Mouse (Mus musculus): Measurements from ENCODE around the gene Zfp511. TPM values are rescaled to one million over a fixed set of nuclear protein-coding genes. Genes with fewer than 3 reads are reported as not detected.

Zfp511 gene
- polyA plus RNA-seq, 1 experiment from 2014 or later = 49.9 TPM

DNA sequence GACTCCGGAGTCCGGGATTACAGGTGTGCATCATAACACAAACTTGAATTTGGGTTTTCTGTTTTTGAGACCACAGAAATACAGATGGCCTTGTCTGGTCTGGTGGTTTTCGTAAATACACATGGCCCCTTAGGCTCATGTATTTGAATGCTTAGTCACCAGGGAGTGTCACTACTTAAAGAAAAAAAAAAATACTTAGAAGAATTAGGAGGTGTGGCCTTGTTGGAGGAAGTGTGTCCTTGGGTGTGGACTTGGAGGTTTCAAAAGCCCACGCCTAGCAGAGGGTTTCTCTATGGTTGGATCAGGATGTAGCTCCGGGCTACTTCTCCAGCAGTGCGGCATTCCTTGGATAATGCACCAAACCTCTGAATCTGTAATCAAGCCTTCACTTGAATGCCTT, 41.5 kb downstream of the Zfp511 start:
- Histone ChIP-seq H3K4me3 (ENCODE audit: low read depth, low read length) (no peak overlapping the region), H3K9ac (ENCODE audit: low read depth, low read length) (no peak overlapping the region), H3K27ac (ENCODE audit: low read depth, low read length) (no peak overlapping the region), H3K4me2 (replicated peaks; ENCODE audit: low read depth, low read length) (no peak overlapping the region), H3K9me3 (ENCODE audit: control insufficient read depth, low read length) (no peaks in the 10 kb centered on the region), H3K36me3 (ENCODE audit: control insufficient read depth, insufficient read depth, low read length) (no peaks in the 10 kb centered on the region), H3K27me3 (ENCODE audit: control insufficient read depth, insufficient read depth, low read length) (peaks cover 28% of the 10 kb centered on the region), H3K4me1 (replicated peaks; ENCODE audit: control insufficient read depth, insufficient read depth, low read length) (peaks cover 12% of the 10 kb centered on the region)
- 81% methylated on average over 6 of the region's 6 CpGs for WGBS
- DNase-seq (ENCODE audit: low spot score) (no peak), ATAC-seq (ENCODE audit: low FRiP score) (no peak)

DNA sequence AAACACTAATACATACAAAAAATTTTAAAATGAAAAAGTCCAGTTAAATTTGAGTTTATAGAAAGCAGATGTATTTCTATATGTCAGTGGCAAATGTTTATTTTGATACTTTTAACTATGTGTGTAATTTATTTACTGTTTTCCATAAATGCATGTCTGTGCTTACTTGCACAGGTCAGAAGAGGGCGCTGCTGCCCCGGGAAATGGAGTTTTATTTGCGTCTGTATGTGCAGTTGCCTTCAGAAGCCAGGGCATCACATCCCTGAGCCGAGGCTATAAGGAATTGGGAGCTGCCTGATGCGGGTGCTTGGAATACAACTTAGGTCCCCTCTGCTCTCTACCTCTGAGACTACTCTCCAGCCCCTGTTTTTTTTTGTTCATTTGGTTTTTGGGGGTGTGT, 42.5 kb downstream of the Zfp511 start:
- peaks cover 28% of the 10 kb centered on the region for H3K27me3 ChIP-seq (ENCODE audit: control insufficient read depth, insufficient read depth, low read length)
- H3K4me3 ChIP-seq (ENCODE audit: low read depth, low read length) = no peak overlapping the region
- H3K27ac ChIP-seq (ENCODE audit: low read depth, low read length) = no peak overlapping the region

DNA sequence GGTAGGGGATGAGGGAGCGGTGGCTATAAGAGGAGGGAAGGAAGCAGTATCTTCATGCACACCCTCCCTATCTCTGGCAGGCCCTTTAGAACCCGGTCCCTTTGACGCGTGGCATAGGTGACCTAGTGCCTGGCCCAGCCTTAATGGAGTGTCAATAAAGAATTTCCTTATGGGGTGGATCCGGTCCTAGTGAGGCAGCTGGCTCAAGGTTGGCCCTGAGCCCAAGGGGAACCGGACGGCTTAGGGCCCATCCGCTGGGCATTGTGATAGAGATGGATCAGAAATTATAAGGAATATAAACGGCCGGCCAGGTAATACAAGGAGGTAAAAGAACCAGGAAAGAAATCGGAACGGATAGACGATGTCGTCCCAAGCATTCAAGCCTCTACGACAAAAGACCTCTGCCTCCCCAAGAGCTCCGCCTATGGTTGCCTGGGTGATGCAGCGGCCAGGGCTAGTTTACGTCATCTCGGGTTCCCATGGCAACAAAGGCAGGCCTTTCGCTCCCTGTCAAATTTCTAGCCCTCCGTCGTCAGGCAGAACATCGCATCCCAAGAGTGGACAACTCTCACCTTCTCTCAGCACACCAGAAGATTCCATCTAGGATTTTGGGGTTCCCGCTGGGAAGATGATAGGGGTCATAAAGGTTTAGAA, 44.4 kb downstream of the Zfp511 start:
- WGBS = 4% methylated on average over 24 of the region's 24 CpGs
- Histone ChIP-seq H3K9ac (ENCODE audit: low read depth, low read length) (peak overlapping the region; percentile 44; the same call in 1 of the 2 replicates), H3K36me3 (ENCODE audit: control insufficient read depth, insufficient read depth, low read length) (no peaks in the 10 kb centered on the region), H3K4me2 (replicated peaks; ENCODE audit: low read depth, low read length) (peak overlapping the region; percentile 53), H3K27ac (ENCODE audit: low read depth, low read length) (peak overlapping the region; percentile 67), H3K4me1 (replicated peaks; ENCODE audit: control insufficient read depth, insufficient read depth, low read length) (peaks cover 12% of the 10 kb centered on the region), H3K4me3 (ENCODE audit: low read depth, low read length) (peak overlapping the region; percentile 26), H3K9me3 (ENCODE audit: control insufficient read depth, low read length) (no peaks in the 10 kb centered on the region), H3K27me3 (ENCODE audit: control insufficient read depth, insufficient read depth, low read length) (peaks cover 28% of the 10 kb centered on the region)
- DNase-seq (ENCODE audit: low spot score) = peak; percentile 95
- peak; percentile 83 for ATAC-seq (ENCODE audit: low FRiP score)

More for the DNA sequence above, 42.5 kb downstream of the Zfp511 start:
- DNase-seq (ENCODE audit: low spot score) = peak; percentile 87
- Histone ChIP-seq H3K9ac (ENCODE audit: low read depth, low read length) (no peak overlapping the region), H3K9me3 (ENCODE audit: control insufficient read depth, low read length) (no peaks in the 10 kb centered on the region), H3K4me2 (replicated peaks; ENCODE audit: low read depth, low read length) (no peak overlapping the region), H3K36me3 (ENCODE audit: control insufficient read depth, insufficient read depth, low read length) (no peaks in the 10 kb centered on the region), H3K4me1 (replicated peaks; ENCODE audit: control insufficient read depth, insufficient read depth, low read length) (peaks cover 12% of the 10 kb centered on the region)
- no peak for ATAC-seq (ENCODE audit: low FRiP score)
- 7% methylated on average over 5 of the region's 5 CpGs for WGBS

DNA sequence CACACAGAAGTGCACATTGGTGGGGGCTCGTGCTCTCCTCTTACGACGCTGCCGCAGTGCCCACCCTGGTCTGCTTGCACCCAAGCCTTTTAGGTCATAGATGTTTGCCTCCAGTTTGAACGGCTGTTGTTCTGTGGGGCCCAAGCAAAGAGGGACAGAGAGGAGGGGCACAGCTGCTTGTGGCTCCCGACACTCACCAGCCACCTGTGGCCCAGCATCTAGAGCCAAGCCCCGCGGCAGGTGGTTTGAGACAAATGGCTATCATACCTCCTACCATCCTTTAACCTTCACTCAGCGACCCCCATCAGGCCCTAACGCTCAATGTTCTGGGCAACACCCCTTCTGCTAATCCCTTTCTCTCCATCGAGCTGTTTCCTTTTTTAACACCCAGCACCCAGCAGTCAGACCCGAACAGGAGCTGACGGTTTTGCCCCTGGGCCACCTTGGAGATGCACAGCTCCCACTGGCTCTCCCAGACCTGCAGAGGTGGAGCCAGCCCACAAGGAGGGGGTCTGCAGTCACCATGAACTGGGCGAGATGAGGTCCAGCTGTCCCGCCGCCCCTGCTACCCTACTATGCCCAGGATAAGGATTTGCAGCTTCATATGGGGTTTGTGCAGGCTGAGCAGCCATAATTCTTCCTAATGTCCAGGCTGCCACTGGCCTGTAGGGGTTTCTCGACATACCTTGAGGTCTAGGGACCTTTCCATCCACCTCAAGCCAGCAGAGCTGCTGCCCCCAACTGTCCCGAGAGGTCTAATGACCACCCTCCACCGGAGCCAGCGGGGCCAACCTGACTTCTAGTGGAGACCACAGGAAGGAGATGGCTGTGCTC, 45.4 kb downstream of the Zfp511 start:
- ATAC-seq (ENCODE audit: low FRiP score) = peak; percentile 32
- 12% methylated on average over 20 of the region's 20 CpGs for WGBS

DNA sequence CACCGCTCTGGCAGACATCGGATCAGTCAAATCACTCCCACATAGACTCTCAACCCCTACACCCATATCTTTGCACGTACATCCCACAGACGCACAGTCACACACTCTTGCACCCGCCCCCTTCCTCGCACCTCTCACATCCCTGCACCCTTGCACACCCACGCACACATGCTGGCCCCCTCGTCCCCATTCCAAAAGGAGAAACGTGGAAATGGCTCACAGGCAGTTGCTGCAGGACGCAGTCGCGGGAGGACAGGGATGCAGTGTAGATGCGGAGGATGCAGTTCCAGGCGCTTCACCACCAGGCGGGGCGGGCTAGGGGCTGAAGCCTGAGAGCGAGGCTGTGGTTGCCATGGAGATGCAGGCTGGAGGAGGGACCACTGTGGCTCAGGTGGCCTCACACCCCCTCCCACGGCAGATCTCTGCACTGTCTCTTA, 46.1 kb downstream of the Zfp511 start, which contains the start of gene Caly:
Caly (minus strand) TSS at position 307 of the 437 bp plus-strand sequence.
- peak within 1 kb of the TSS; percentile 42 for H3K9ac ChIP-seq (ENCODE audit: low read depth, low read length)
- H3K9me3 ChIP-seq (ENCODE audit: control insufficient read depth, low read length) = no peaks in the 10 kb centered on the region
- H3K4me3 ChIP-seq (ENCODE audit: low read depth, low read length) = peak within 1 kb of the TSS; percentile 26
- 8% methylated on average over 18 of the region's 18 CpGs for WGBS
- DNase-seq (ENCODE audit: low spot score) (peak; percentile 87), ATAC-seq (ENCODE audit: low FRiP score) (peak; percentile 74)
- peaks cover 12% of the 10 kb centered on the region for H3K4me1 ChIP-seq (replicated peaks; ENCODE audit: control insufficient read depth, insufficient read depth, low read length)
- H3K27me3 ChIP-seq (ENCODE audit: control insufficient read depth, insufficient read depth, low read length) = peaks cover 28% of the 10 kb centered on the region
- no peak within 1 kb of the TSS for H3K27ac ChIP-seq (ENCODE audit: low read depth, low read length)
- H3K4me2 ChIP-seq (replicated peaks; ENCODE audit: low read depth, low read length) = peak within 1 kb of the TSS; percentile 53
- H3K36me3 ChIP-seq (ENCODE audit: control insufficient read depth, insufficient read depth, low read length) = no peaks in the 10 kb centered on the region

More for the DNA sequence above, 45.4 kb downstream of the Zfp511 start:
- Histone ChIP-seq H3K9me3 (ENCODE audit: control insufficient read depth, low read length) (no peaks in the 10 kb centered on the region), H3K27me3 (ENCODE audit: control insufficient read depth, insufficient read depth, low read length) (peaks cover 28% of the 10 kb centered on the region), H3K4me2 (replicated peaks; ENCODE audit: low read depth, low read length) (peak overlapping the region; percentile 53), H3K4me1 (replicated peaks; ENCODE audit: control insufficient read depth, insufficient read depth, low read length) (peaks cover 12% of the 10 kb centered on the region), H3K27ac (ENCODE audit: low read depth, low read length) (no peak overlapping the region), H3K9ac (ENCODE audit: low read depth, low read length) (no peak overlapping the region), H3K36me3 (ENCODE audit: control insufficient read depth, insufficient read depth, low read length) (no peaks in the 10 kb centered on the region), H3K4me3 (ENCODE audit: low read depth, low read length) (peak overlapping the region; percentile 26)
- DNase-seq (ENCODE audit: low spot score) = peak; percentile 16

Other genes starting within 250 kb of the Zfp511 start
- gene Adgra1, start 202.2 kb upstream of the Zfp511 start, polyA plus RNA-seq (2014; fragmentation: Nextera tagmentation; extraction: Ambion mirVana) = 14.4 and 16.4 TPM in 2 replicates
- gene Kndc1, start 141.7 kb upstream of the Zfp511 start, polyA plus RNA-seq (2014; fragmentation: Nextera tagmentation; extraction: Ambion mirVana) = 1.2 and 1.4 TPM in 2 replicates
- not detected in 2 replicates for gene Utf1, start 92.6 kb upstream of the Zfp511 start, polyA plus RNA-seq (2014; fragmentation: Nextera tagmentation; extraction: Ambion mirVana)
- gene 6430531B16Rik, start 57.6 kb upstream of the Zfp511 start, polyA plus RNA-seq (2014; fragmentation: Nextera tagmentation; extraction: Ambion mirVana) = 0.29 and 0.68 TPM in 2 replicates
- 2.6 and 3.1 TPM in 2 replicates for gene Adam8, start 43.8 kb upstream of the Zfp511 start, polyA plus RNA-seq (2014; fragmentation: Nextera tagmentation; extraction: Ambion mirVana)
- gene Tubgcp2, start 278 bp downstream of the Zfp511 start, polyA plus RNA-seq (2014; fragmentation: Nextera tagmentation; extraction: Ambion mirVana) = 58.1 and 67.4 TPM in 2 replicates
- 106 and 139 TPM in 2 replicates for gene Msx3, start 12.7 kb downstream of the Zfp511 start, polyA plus RNA-seq (2014; fragmentation: Nextera tagmentation; extraction: Ambion mirVana)
- 11.2 and 12.1 TPM in 2 replicates for gene Caly, start 46.2 kb downstream of the Zfp511 start, polyA plus RNA-seq (2014; fragmentation: Nextera tagmentation; extraction: Ambion mirVana)
- 0.27 TPM in 1 of 2 replicates, not detected in the other for gene Prap1, start 57.0 kb downstream of the Zfp511 start, polyA plus RNA-seq (2014; fragmentation: Nextera tagmentation; extraction: Ambion mirVana)
- 17.7 and 18.4 TPM in 2 replicates for gene Fuom, start 66.0 kb downstream of the Zfp511 start, polyA plus RNA-seq (2014; fragmentation: Nextera tagmentation; extraction: Ambion mirVana)
- gene Paox, start 79.4 kb downstream of the Zfp511 start, polyA plus RNA-seq (2014; fragmentation: Nextera tagmentation; extraction: Ambion mirVana) = 15.2 and 15.8 TPM in 2 replicates
- 168 and 184 TPM in 2 replicates for gene Echs1, start 80.1 kb downstream of the Zfp511 start, polyA plus RNA-seq (2014; fragmentation: Nextera tagmentation; extraction: Ambion mirVana)
- 22.0 and 32.2 TPM in 2 replicates for gene Mtg1, start 101.2 kb downstream of the Zfp511 start, polyA plus RNA-seq (2014; fragmentation: Nextera tagmentation; extraction: Ambion mirVana)
- 0.94 and 1.9 TPM in 2 replicates for gene Sprn, start 118.5 kb downstream of the Zfp511 start, polyA plus RNA-seq (2014; fragmentation: Nextera tagmentation; extraction: Ambion mirVana)
- not detected in 2 replicates for gene Olfr522, start 128.4 kb downstream of the Zfp511 start, polyA plus RNA-seq (2014; fragmentation: Nextera tagmentation; extraction: Ambion mirVana)
- gene Olfr523, start 136.8 kb downstream of the Zfp511 start, polyA plus RNA-seq (2014; fragmentation: Nextera tagmentation; extraction: Ambion mirVana) = not detected in 2 replicates
- gene Olfr524, start 169.6 kb downstream of the Zfp511 start, polyA plus RNA-seq (2014; fragmentation: Nextera tagmentation; extraction: Ambion mirVana) = not detected in 2 replicates
- gene Cd163l1, start 181.9 kb downstream of the Zfp511 start, polyA plus RNA-seq (2014; fragmentation: Nextera tagmentation; extraction: Ambion mirVana) = not detected in 2 replicates
- not detected in 2 replicates for gene 5830411N06Rik, start 210.9 kb downstream of the Zfp511 start, polyA plus RNA-seq (2014; fragmentation: Nextera tagmentation; extraction: Ambion mirVana)